Comparison of ENCODE assay signal across 30 mouse cellular contexts in the genomic region with DNA sequence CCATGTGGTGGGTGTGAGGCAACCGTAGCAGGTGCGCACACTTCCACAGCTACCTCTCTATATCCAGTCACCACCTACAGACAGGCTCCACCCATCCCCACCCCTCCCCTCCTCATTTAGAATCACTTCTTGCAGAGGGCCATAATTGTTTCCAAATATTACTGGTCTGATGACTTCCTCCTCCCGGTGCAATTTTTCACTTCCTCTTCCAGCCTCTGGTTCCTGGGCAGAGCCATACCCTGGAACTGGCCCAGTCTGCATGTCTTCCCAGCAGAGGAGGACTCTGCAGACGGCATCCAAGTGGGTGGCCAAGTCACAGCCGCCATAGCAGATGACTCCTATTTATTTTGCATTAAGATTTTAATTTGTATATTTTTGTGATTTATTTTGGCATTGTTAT. TPM values are rescaled to one million over a fixed set of nuclear protein-coding genes. Genes with fewer than 3 reads are reported as not detected.
A peak's percentile ranks its signal among the peaks of the same experiment; 100 is the strongest.
DNase-seq lines count a peak whose midpoint lies in the region; ATAC-seq and TF ChIP-seq lines count a peak whose summit lies in the region.
"Had no signal": no experiment of that assay in that cellular context is flagged by ENCODE, and none has a peak within 500 bp of the region (broad histone marks: within the 10 kb centered on the region; RNA-seq: fewer than 3 reads in every experiment).

No protein-coding gene starts in this region.

- H3K9me3 ChIP-seq in lung, embryonic 14.5 days (ENCODE audit: low read depth, low read length), result no peaks in the 10 kb centered on the region
- H3K9me3 ChIP-seq in MEL (replicated peaks; ENCODE audit: insufficient read depth, low read length), result no peaks in the 10 kb centered on the region
- H3K9me3 ChIP-seq in forebrain, embryonic 15.5 days, result no peaks in the 10 kb centered on the region
- no peaks in the 10 kb centered on the region for H3K9me3 ChIP-seq in intestine, embryonic 15.5 days
- H3K9me3 ChIP-seq: embryonic facial prominence, embryonic 13.5 days; hindbrain, embryonic 13.5 days; limb, embryonic 10.5 days; neural tube, embryonic 15.5 days had no signal

- no peak for TF ChIP-seq CTCF in lung, embryonic 14.5 days (IDR thresholded peaks at IDR 0.05; ENCODE audit: low read depth)
- no peak for TF ChIP-seq CTCF in MEL (IDR thresholded peaks at IDR 0.05 in 2 of 3, conservative IDR thresholded peaks at IDR 0.05 in 1 of 3; ENCODE audit: control insufficient read depth in 1 of 3, insufficient read depth in 1 of 3, low read depth in 2 of 3, low read length in 3 of 3, poor library complexity in 1 of 3, severe bottlenecking in 1 of 3)

- TF ChIP-seq RAD21 in MEL (IDR thresholded peaks at IDR 0.05; ENCODE audit: low read depth, low read length), result no peak

- H3K4me1 ChIP-seq in lung, embryonic 14.5 days (ENCODE audit: insufficient read depth), result peaks cover 3% of the 10 kb centered on the region; the same call in 1 of the 2 replicates
- H3K4me1 ChIP-seq in MEL (ENCODE audit: control insufficient read depth in 1 of 2, insufficient read depth in 2 of 2, low read length in 2 of 2), result peaks cover 0 to 7% of the 10 kb centered on the region in 2 experiments; a peak in 3 of 4 replicates
- peaks cover 6% of the 10 kb centered on the region for H3K4me1 ChIP-seq in forebrain, embryonic 15.5 days
- peaks cover 3% of the 10 kb centered on the region for H3K4me1 ChIP-seq in intestine, embryonic 15.5 days (replicated peaks)

- no peak overlapping the region for H3K27ac ChIP-seq in lung, embryonic 14.5 days (ENCODE audit: low read depth)
- H3K27ac ChIP-seq in MEL (ENCODE audit: control insufficient read depth, low read depth, low read length), result no peak overlapping the region
- no peak overlapping the region for H3K27ac ChIP-seq in forebrain, embryonic 15.5 days (replicated peaks)
- no peak overlapping the region for H3K27ac ChIP-seq in intestine, embryonic 15.5 days
- H3K27ac ChIP-seq: embryonic facial prominence, embryonic 13.5 days; heart, adult 2 months; heart, embryonic 13.5 days; hindbrain, embryonic 13.5 days; left cerebral cortex, adult 2 months; limb, embryonic 10.5 days; neural tube, embryonic 15.5 days; stomach, postnatal 0 days had no signal

- H3K4me3 ChIP-seq in lung, embryonic 14.5 days (ENCODE audit: low read depth, low read length), result no peak overlapping the region
- H3K4me3 ChIP-seq in MEL (ENCODE audit: control insufficient read depth in 1 of 2, insufficient read depth in 1 of 2, low read depth in 2 of 2, low read length in 2 of 2), result no peak overlapping the region
- H3K4me3 ChIP-seq in forebrain, embryonic 15.5 days, result no peak overlapping the region
- no peak overlapping the region for H3K4me3 ChIP-seq in intestine, embryonic 15.5 days (replicated peaks)
- H3K4me3 ChIP-seq: embryonic facial prominence, embryonic 13.5 days; erythroblast, embryonic 14.5 days; heart, adult 2 months; heart, embryonic 13.5 days; hindbrain, embryonic 13.5 days; left cerebral cortex, adult 2 months; limb, embryonic 10.5 days; neural tube, embryonic 15.5 days had no signal

- H3K9ac ChIP-seq in lung, embryonic 14.5 days, result no peak overlapping the region
- H3K9ac ChIP-seq in MEL (ENCODE audit: control insufficient read depth, low read depth, low read length, poor library complexity, severe bottlenecking), result no peak overlapping the region
- no peak overlapping the region for H3K9ac ChIP-seq in forebrain, embryonic 15.5 days (replicated peaks)
- no peak overlapping the region for H3K9ac ChIP-seq in intestine, embryonic 15.5 days
- H3K9ac ChIP-seq: embryonic facial prominence, embryonic 13.5 days; heart, embryonic 13.5 days; hindbrain, embryonic 13.5 days; neural tube, embryonic 15.5 days had no signal

- no peak for ATAC-seq in lung, embryonic 14.5 days (ENCODE audit: insufficient read depth)
- ATAC-seq in monocyte, adult 5-6 weeks (replicated peaks; ENCODE audit: insufficient number of reproducible peaks, low FRiP score, low TSS enrichment, poor library complexity, severe bottlenecking), result peak; percentile 56
- ATAC-seq in forebrain, embryonic 15.5 days (replicated peaks), result no peak
- no peak for ATAC-seq in intestine, embryonic 15.5 days
- ATAC-seq: forebrain, embryonic 14.5 days; midbrain, embryonic 16.5 days had no signal

- peaks cover 8% of the 10 kb centered on the region; the same call in 1 of the 2 replicates for H3K36me3 ChIP-seq in lung, embryonic 14.5 days (ENCODE audit: insufficient read depth)
- peaks cover 0 to 1% of the 10 kb centered on the region in 2 experiments; a peak in 2 of 4 replicates for H3K36me3 ChIP-seq in MEL (ENCODE audit: control insufficient read depth in 1 of 2, insufficient read depth in 2 of 2, low read length in 2 of 2)
- H3K36me3 ChIP-seq in forebrain, embryonic 15.5 days, result peaks cover 7% of the 10 kb centered on the region; the same call in 1 of the 2 replicates
- peaks cover 4% of the 10 kb centered on the region; the same call in 1 of the 2 replicates for H3K36me3 ChIP-seq in intestine, embryonic 15.5 days

- no peak overlapping the region for H3K4me2 ChIP-seq in lung, embryonic 14.5 days
- H3K4me2 ChIP-seq in forebrain, embryonic 15.5 days (replicated peaks), result no peak overlapping the region
- no peak overlapping the region for H3K4me2 ChIP-seq in intestine, embryonic 15.5 days (replicated peaks)
- H3K4me2 ChIP-seq: embryonic facial prominence, embryonic 13.5 days; heart, embryonic 13.5 days; hindbrain, embryonic 13.5 days; neural tube, embryonic 15.5 days had no signal

- peak; percentile 13 for DNase-seq in lung, embryonic 14.5 days
- no peak for DNase-seq in lung, postnatal 14 days
- DNase-seq in MEL (ENCODE audit: low read depth, low spot score), result peak; percentile 28
- DNase-seq in lung, postnatal 36 days, result peak; percentile 35
- DNase-seq: adrenal gland, postnatal 25 days; cerebellum, adult 9-11 months; embryo, embryonic 11 days; gastrocnemius, postnatal 14 days; heart, postnatal 36 days; kidney, adult 18-20 months; kidney, postnatal 4 days; thymus, adult 2 months; thymus, postnatal 4 days had no signal

- WGBS in lung, embryonic 14.5 days, result 68% methylated on average over 5 of the region's 5 CpGs
- 81% methylated on average over 5 of the region's 5 CpGs for WGBS in forebrain, embryonic 15.5 days
- WGBS in intestine, embryonic 15.5 days, result 75% methylated on average over 5 of the region's 5 CpGs

- no peak for TF ChIP-seq EP300 in MEL (IDR thresholded peaks at IDR 0.05; ENCODE audit: low read depth in 1 of 2, low read length in 2 of 2)

- H3K27me3 ChIP-seq in lung, embryonic 14.5 days (ENCODE audit: insufficient read depth, low read length), result no peaks in the 10 kb centered on the region
- H3K27me3 ChIP-seq in MEL (ENCODE audit: control insufficient read depth in 1 of 2, insufficient read depth in 2 of 2, low read length in 2 of 2), result no peaks in the 10 kb centered on the region
- no peaks in the 10 kb centered on the region for H3K27me3 ChIP-seq in forebrain, embryonic 15.5 days
- H3K27me3 ChIP-seq in intestine, embryonic 15.5 days (replicated peaks), result no peaks in the 10 kb centered on the region
- H3K27me3 ChIP-seq: embryonic facial prominence, embryonic 13.5 days; heart, embryonic 13.5 days; hindbrain, embryonic 13.5 days; neural tube, embryonic 15.5 days had no signal

- TF ChIP-seq POLR2A in MEL (IDR thresholded peaks at IDR 0.05; ENCODE audit: control insufficient read depth in 1 of 2, insufficient read depth in 1 of 2, low read depth in 1 of 2, low read length in 2 of 2, poor library complexity in 1 of 2), result no peak

- peaks cover 8% of the 10 kb centered on the region for H3K79me2 ChIP-seq in MEL (ENCODE audit: control insufficient read depth, insufficient read depth, low read length, poor library complexity)

RNA-seq across cellular contexts. Expression of a gene that starts 3.4 kb away (rescaled TPM):
- polyA plus RNA-seq in lung, embryonic 14.5 days (2014; fragmentation: Nextera tagmentation; extraction: Ambion mirVana), result 5.4 and 5.9 TPM in 2 replicates
- total RNA-seq in MEL (2012; rRNA removed), result 3.8 and 4.2 TPM in 2 replicates
- 1 to 10 TPM in 1 of 2 experiments, not detected in 1; 9.9 TPM for polyA plus RNA-seq in MEL (2012; ENCODE audit: insufficient read depth in 1 of 2, insufficient read length in 2 of 2, low read depth in 1 of 2, low replicate concordance in 2 of 2, missing spikeins in 1 of 2)
- total RNA-seq in monocyte, adult 5-6 weeks (2017), result 3.9 to 11.4 TPM (median 6.2 TPM) in 3 replicates
- polyA plus RNA-seq in forebrain, embryonic 15.5 days (2015; fragmentation: Nextera tagmentation; extraction: Ambion mirVana), result 5.2 and 5.9 TPM in 2 replicates
- polyA plus RNA-seq in intestine, embryonic 15.5 days (2015; fragmentation: Nextera tagmentation; extraction: Ambion mirVana), result 2.9 and 3.4 TPM in 2 replicates

RNA-seq across cellular contexts. Expression of a gene that starts 28.4 kb away (rescaled TPM):
- polyA plus RNA-seq in lung, embryonic 14.5 days (2014; fragmentation: Nextera tagmentation; extraction: Ambion mirVana), result 11.6 and 11.7 TPM in 2 replicates
- 2.0 and 2.9 TPM in 2 replicates for total RNA-seq in MEL (2012; rRNA removed)
- 1 to 10 TPM in 1 of 2 experiments, not detected in 1; 3.7 TPM for polyA plus RNA-seq in MEL (2012; ENCODE audit: insufficient read depth in 1 of 2, insufficient read length in 2 of 2, low read depth in 1 of 2, low replicate concordance in 2 of 2, missing spikeins in 1 of 2)
- 9.4 to 21.2 TPM (median 19.1 TPM) in 3 replicates for total RNA-seq in monocyte, adult 5-6 weeks (2017)
- 12.0 and 14.4 TPM in 2 replicates for polyA plus RNA-seq in forebrain, embryonic 15.5 days (2015; fragmentation: Nextera tagmentation; extraction: Ambion mirVana)
- 12.7 and 14.7 TPM in 2 replicates for polyA plus RNA-seq in intestine, embryonic 15.5 days (2015; fragmentation: Nextera tagmentation; extraction: Ambion mirVana)

RNA-seq across cellular contexts. Expression of a gene that starts 31.0 kb away (rescaled TPM):
- polyA plus RNA-seq in lung, embryonic 14.5 days (2014; fragmentation: Nextera tagmentation; extraction: Ambion mirVana), result not detected in 2 replicates
- total RNA-seq in MEL (2012; rRNA removed), result not detected in 2 replicates
- under 1 TPM in 1 of 2 experiments, not detected in 1; 0.74 TPM for polyA plus RNA-seq in MEL (2012; ENCODE audit: insufficient read depth in 1 of 2, insufficient read length in 2 of 2, low read depth in 1 of 2, low replicate concordance in 2 of 2, missing spikeins in 1 of 2)
- not detected in 3 replicates for total RNA-seq in monocyte, adult 5-6 weeks (2017)
- polyA plus RNA-seq in forebrain, embryonic 15.5 days (2015; fragmentation: Nextera tagmentation; extraction: Ambion mirVana), result 1.1 TPM in 1 of 2 replicates, not detected in the other
- polyA plus RNA-seq in intestine, embryonic 15.5 days (2015; fragmentation: Nextera tagmentation; extraction: Ambion mirVana), result 0.20 TPM in 1 of 2 replicates, not detected in the other
- total RNA-seq: adrenal gland, postnatal 25 days; left cerebral cortex, adult 2 months; liver, adult 2 months had no signal
- polyA plus RNA-seq: embryonic facial prominence, embryonic 13.5 days; erythroblast, embryonic 14.5 days; forebrain, embryonic 14.5 days; heart, adult 2 months; heart, embryonic 13.5 days; hindbrain, embryonic 13.5 days; liver, adult 2 months; liver, embryonic 16.5 days; small intestine, adult 2 months; thymus, adult 2 months had no signal

RNA-seq across cellular contexts. Expression of a gene that starts 36.8 kb away (rescaled TPM):
- 10.9 and 11.0 TPM in 2 replicates for polyA plus RNA-seq in lung, embryonic 14.5 days (2014; fragmentation: Nextera tagmentation; extraction: Ambion mirVana)
- 7.8 and 8.1 TPM in 2 replicates for total RNA-seq in MEL (2012; rRNA removed)
- polyA plus RNA-seq in MEL (2012; ENCODE audit: insufficient read depth in 1 of 2, insufficient read length in 2 of 2, low read depth in 1 of 2, low replicate concordance in 2 of 2, missing spikeins in 1 of 2), result 1 to 10 TPM in 1 of 2 experiments, not detected in 1; 8.5 TPM
- total RNA-seq in monocyte, adult 5-6 weeks (2017), result 16.4 to 17.0 TPM (median 17.0 TPM) in 3 replicates
- 9.8 and 9.9 TPM in 2 replicates for polyA plus RNA-seq in forebrain, embryonic 15.5 days (2015; fragmentation: Nextera tagmentation; extraction: Ambion mirVana)
- polyA plus RNA-seq in intestine, embryonic 15.5 days (2015; fragmentation: Nextera tagmentation; extraction: Ambion mirVana), result 35.7 and 36.9 TPM in 2 replicates

RNA-seq across cellular contexts. Expression of a gene that starts 39.0 kb away (rescaled TPM):
- 18.9 and 19.9 TPM in 2 replicates for polyA plus RNA-seq in lung, embryonic 14.5 days (2014; fragmentation: Nextera tagmentation; extraction: Ambion mirVana)
- 8.8 and 9.7 TPM in 2 replicates for total RNA-seq in MEL (2012; rRNA removed)
- polyA plus RNA-seq in MEL (2012; ENCODE audit: insufficient read depth in 1 of 2, insufficient read length in 2 of 2, low read depth in 1 of 2, low replicate concordance in 2 of 2, missing spikeins in 1 of 2), result 10 to 100 TPM in 1 of 2 experiments, not detected in 1; 14.4 TPM
- 4.9 to 7.9 TPM (median 7.6 TPM) in 3 replicates for total RNA-seq in monocyte, adult 5-6 weeks (2017)
- 18.2 and 19.2 TPM in 2 replicates for polyA plus RNA-seq in forebrain, embryonic 15.5 days (2015; fragmentation: Nextera tagmentation; extraction: Ambion mirVana)
- polyA plus RNA-seq in intestine, embryonic 15.5 days (2015; fragmentation: Nextera tagmentation; extraction: Ambion mirVana), result 21.2 and 23.8 TPM in 2 replicates
